Mouse (Mus musculus) lung, postnatal 4 days (tissue): Measurements from ENCODE around the gene Figla.

Experiments
- DNase-seq, 2 experiments: peaks; one replicate each; pipeline ENCODE4 v3.0.0; 2021

Gene Figla

GRCm38 (mm10) chr6:86070277-86070676 is 54.3 kb downstream of the Figla start:
- no peak for DNase-seq
